Mouse (Mus musculus) myocyte (in vitro differentiated cells): ENCODE results near the gene Adamts14. TPM values are rescaled to one million over a fixed set of nuclear protein-coding genes. Genes with fewer than 3 reads are reported as not detected.

ENCODE experiments used
- H3K27me3 ChIP-seq: one replicate; pipeline ENCODE4 v1.6.1; 2011; ENCODE audit not compliant: control insufficient read depth, insufficient read depth, insufficient read length
- H3K36me3 ChIP-seq: one replicate; pipeline ENCODE4 v1.6.1; 2011; ENCODE audit not compliant: control insufficient read depth, insufficient read depth
- H3K4me2 ChIP-seq: one replicate; pipeline ENCODE4 v1.6.1; 2011; ENCODE audit warnings: low read depth, control low read depth
- H3K4me3 ChIP-seq: one replicate; pipeline ENCODE4 v1.5.1; 2011; ENCODE audit warnings: mild to moderate bottlenecking, control low read depth, moderate library complexity
- H3K79me2 ChIP-seq: one replicate; pipeline ENCODE4 v1.6.1; 2011; ENCODE audit not compliant: control insufficient read depth, insufficient read depth
- H3ac ChIP-seq: one replicate; pipeline ENCODE4 v1.6.1; 2011; ENCODE audit not compliant: control insufficient read depth, insufficient read length
- CEBPB ChIP-seq: IDR thresholded peaks from 2 replicates; pipeline ENCODE4 v1.6.1; 2011; ENCODE audit warnings: mild to moderate bottlenecking, moderate library complexity; ENCODE audit not compliant: poor library complexity, insufficient read depth, severe bottlenecking
- E2F4 ChIP-seq: IDR thresholded peaks from one replicate; pipeline ENCODE4 v1.6.1; 2011; ENCODE audit warnings: mild to moderate bottlenecking, control low read depth, moderate library complexity; ENCODE audit not compliant: insufficient read depth
- MAX ChIP-seq: IDR thresholded peaks from one replicate; pipeline ENCODE4 v1.6.1; 2011; ENCODE audit warnings: low read depth, mild to moderate bottlenecking, control low read depth
- MYOD1 ChIP-seq, 3 experiments: IDR thresholded peaks; one replicate each; pipeline ENCODE4 v1.6.1; 2011; ENCODE audit warnings: control low read depth in 2 of 3, low read depth in 2 of 3, mild to moderate bottlenecking in 2 of 3, moderate library complexity in 1 of 3; ENCODE audit not compliant: insufficient read length in 2 of 3, control insufficient read depth in 1 of 3
- MYOG ChIP-seq, 3 experiments: IDR thresholded peaks; one replicate each; pipeline ENCODE4 v1.6.1; 2011; ENCODE audit warnings: control low read depth in 2 of 3, low read depth in 2 of 3, mild to moderate bottlenecking in 2 of 3; ENCODE audit not compliant: insufficient read length in 2 of 3, control insufficient read depth in 1 of 3, insufficient read depth in 1 of 3
- POLR2A ChIP-seq: IDR thresholded peaks from one replicate; pipeline ENCODE4 v1.6.1; 2011; ENCODE audit warnings: low read depth, mild to moderate bottlenecking, control low read depth, moderate library complexity; ENCODE audit not compliant: insufficient read length
- POLR2AphosphoS2 ChIP-seq: IDR thresholded peaks from one replicate; pipeline ENCODE4 v1.6.1; 2011; ENCODE audit warnings: low read depth, control low read depth; ENCODE audit not compliant: insufficient read length
- REST ChIP-seq: IDR thresholded peaks from one replicate; pipeline ENCODE4 v1.6.1; 2011; ENCODE audit warnings: mild to moderate bottlenecking, control low read depth, moderate library complexity; ENCODE audit not compliant: insufficient read depth, insufficient read length
- SRF ChIP-seq: IDR thresholded peaks from one replicate; pipeline ENCODE4 v1.6.1; 2011; ENCODE audit warnings: low read depth; ENCODE audit not compliant: control insufficient read depth, insufficient read length
- TCF12 ChIP-seq: IDR thresholded peaks from one replicate; pipeline ENCODE4 v1.6.1; 2011; ENCODE audit warnings: mild to moderate bottlenecking, control low read depth; ENCODE audit not compliant: poor library complexity, insufficient read depth, severe bottlenecking
- TCF3 ChIP-seq: IDR thresholded peaks from one replicate; pipeline ENCODE4 v1.6.1; 2011; ENCODE audit warnings: low read depth, control low read depth; ENCODE audit not compliant: insufficient read length
- USF1 ChIP-seq: IDR thresholded peaks from one replicate; pipeline ENCODE4 v1.6.1; 2011; ENCODE audit warnings: low read depth, mild to moderate bottlenecking, control low read depth, moderate library complexity
- polyA plus RNA-seq: library from polyadenylated mRNA; unstranded; fragments of >200 nt; fragmentation: generic; extraction: Trizol; gene quantifications from one replicate; pipeline ENCODE4 v1.2.1, GENCODE M21; 2012; ENCODE audit warnings: missing spikeins

Gene Adamts14
- polyA plus RNA-seq, 1 experiment = 31.0 TPM

- no peak overlapping the region for H3ac ChIP-seq
- TF ChIP-seq POLR2AphosphoS2 = no peak
- TF ChIP-seq USF1 = no peak
- TF ChIP-seq E2F4 = no peak
- TF ChIP-seq POLR2A = no peak
- TF ChIP-seq TCF12 = no peak
- TF ChIP-seq SRF = no peak
- TF ChIP-seq MAX = no peak
- no peak for TF ChIP-seq TCF3
- no peak for TF ChIP-seq REST
- no peak for TF ChIP-seq MYOG (IDR thresholded peaks at IDR 0.05; ENCODE audit: control insufficient read depth in 1 of 3, insufficient read depth in 1 of 3, insufficient read length in 2 of 3, low read depth in 2 of 3)
- TF ChIP-seq CEBPB = no peak
- no peak for TF ChIP-seq MYOD1 (IDR thresholded peaks at IDR 0.05; ENCODE audit: control insufficient read depth in 1 of 3, insufficient read length in 2 of 3, low read depth in 2 of 3)
- H3K4me3 ChIP-seq = no peak overlapping the region
- no peak overlapping the region for H3K4me2 ChIP-seq
- H3K79me2 ChIP-seq = no peaks in the 10 kb centered on the region
- H3K36me3 ChIP-seq = no peaks in the 10 kb centered on the region
- H3K27me3 ChIP-seq = no peaks in the 10 kb centered on the region
These were observed 27.8 kb upstream of the Adamts14 start for GRCm38 (mm10) chr10:61300996-61301395.

GRCm38 (mm10) chr10:61297477-61297876, 24.2 kb upstream of the Adamts14 start, which contains the start of gene Prf1:
Prf1 (plus strand) TSS chr10:61297833.
- Histone ChIP-seq H3K79me2 (no peaks in the 10 kb centered on the region), H3ac (no peak within 1 kb of the TSS), H3K36me3 (no peaks in the 10 kb centered on the region), H3K4me2 (no peak within 1 kb of the TSS), H3K27me3 (no peaks in the 10 kb centered on the region), H3K4me3 (no peak within 1 kb of the TSS)
- TF ChIP-seq POLR2A = no peak
- no peak for TF ChIP-seq MAX
- no peak for TF ChIP-seq MYOG (IDR thresholded peaks at IDR 0.05; ENCODE audit: control insufficient read depth in 1 of 3, insufficient read depth in 1 of 3, insufficient read length in 2 of 3, low read depth in 2 of 3)
- TF ChIP-seq TCF3 = no peak
- no peak for TF ChIP-seq MYOD1 (IDR thresholded peaks at IDR 0.05; ENCODE audit: control insufficient read depth in 1 of 3, insufficient read length in 2 of 3, low read depth in 2 of 3)
- no peak for TF ChIP-seq USF1
- TF ChIP-seq TCF12 = no peak
- TF ChIP-seq REST = no peak
- no peak for TF ChIP-seq CEBPB
- TF ChIP-seq E2F4 = no peak
- no peak for TF ChIP-seq SRF

- no peak overlapping the region for H3K4me3 ChIP-seq
- TF ChIP-seq POLR2A (no peak), TCF3 (no peak), USF1 (no peak), CEBPB (no peak), MAX (no peak), MYOD1 (IDR thresholded peaks at IDR 0.05; ENCODE audit: control insufficient read depth in 1 of 3, insufficient read length in 2 of 3, low read depth in 2 of 3) (no peak), E2F4 (no peak), MYOG (IDR thresholded peaks at IDR 0.05; ENCODE audit: control insufficient read depth in 1 of 3, insufficient read depth in 1 of 3, insufficient read length in 2 of 3, low read depth in 2 of 3) (no peak), TCF12 (no peak), POLR2AphosphoS2 (no peak), SRF (no peak), REST (no peak)
- no peak overlapping the region for H3ac ChIP-seq
- H3K79me2 ChIP-seq = no peaks in the 10 kb centered on the region
- no peaks in the 10 kb centered on the region for H3K36me3 ChIP-seq
- H3K27me3 ChIP-seq = no peaks in the 10 kb centered on the region
- no peak overlapping the region for H3K4me2 ChIP-seq
These were observed 23.6 kb upstream of the Adamts14 start for GRCm38 (mm10) chr10:61296713-61297445.

- Histone ChIP-seq H3K4me2 (peak overlapping the region; percentile 65), H3ac (no peak overlapping the region), H3K36me3 (no peaks in the 10 kb centered on the region), H3K27me3 (no peaks in the 10 kb centered on the region), H3K4me3 (no peak overlapping the region), H3K79me2 (no peaks in the 10 kb centered on the region)
- TF ChIP-seq TCF12 = no peak
- TF ChIP-seq REST = no peak
- TF ChIP-seq MYOD1 (IDR thresholded peaks at IDR 0.05; ENCODE audit: control insufficient read depth in 1 of 3, insufficient read length in 2 of 3, low read depth in 2 of 3) = no peak
- TF ChIP-seq MAX = no peak
- TF ChIP-seq MYOG (IDR thresholded peaks at IDR 0.05; ENCODE audit: control insufficient read depth in 1 of 3, insufficient read depth in 1 of 3, insufficient read length in 2 of 3, low read depth in 2 of 3) = no peak
- no peak for TF ChIP-seq TCF3
- no peak for TF ChIP-seq SRF
- no peak for TF ChIP-seq POLR2AphosphoS2
- TF ChIP-seq USF1 = no peak
- no peak for TF ChIP-seq CEBPB
- TF ChIP-seq E2F4 = no peak
- TF ChIP-seq POLR2A = no peak
These were observed 21.0 kb upstream of the Adamts14 start for GRCm38 (mm10) chr10:61294242-61294641.
